Mouse (Mus musculus) left cerebral cortex, postnatal 25 days (tissue): ENCODE measurements around the gene Gm13290. TPM values are rescaled to one million over a fixed set of nuclear protein-coding genes. Genes with fewer than 3 reads are reported as not detected.

Experiments
- total RNA-seq, 2 experiments: library from RNA; stranded (reverse); gene quantifications; 2 replicates each; pipeline ENCODE4 v1.2.3; 2021

The Gm13290 gene
- total RNA-seq, 2 experiments from 2014 or later, result not detected

Other genes with a start within 250 kb of the Gm13290 start
- gene Ifna15, start 215.6 kb upstream of the Gm13290 start, total RNA-seq, result not detected
- not detected for gene Ifna14, start 202.0 kb upstream of the Gm13290 start, total RNA-seq
- gene Ifna9, start 181.4 kb upstream of the Gm13290 start, total RNA-seq, result not detected
- gene Ifna12, start 170.5 kb upstream of the Gm13290 start, total RNA-seq, result not detected
- not detected for gene C87499, start 139.4 kb upstream of the Gm13290 start, total RNA-seq
- gene Ifna13, start 129.4 kb upstream of the Gm13290 start, total RNA-seq, result not detected
- not detected for gene Ifna16, start 96.9 kb upstream of the Gm13290 start, total RNA-seq
- not detected for gene Ifna2, start 89.9 kb upstream of the Gm13290 start, total RNA-seq
- not detected for gene Ifnab, start 82.5 kb upstream of the Gm13290 start, total RNA-seq
- 1 to 10 TPM; 1.2 to 1.4 TPM for gene Gm26566, start 52.0 kb upstream of the Gm13290 start, total RNA-seq
- gene Klhl9, start 51.4 kb upstream of the Gm13290 start, total RNA-seq, result 100 to 1,000 TPM; 104 to 108 TPM
- not detected for gene Gm13271, start 19.0 kb upstream of the Gm13290 start, total RNA-seq
- not detected for gene Gm13283, start 13.7 kb upstream of the Gm13290 start, total RNA-seq
- gene Gm13289, start 3.1 kb downstream of the Gm13290 start, total RNA-seq, result not detected
- not detected for gene Gm13272, start 6.0 kb downstream of the Gm13290 start, total RNA-seq
- not detected for gene Ifnz, start 8.3 kb downstream of the Gm13290 start, total RNA-seq
- not detected for gene Gm13276, start 11.9 kb downstream of the Gm13290 start, total RNA-seq
- not detected for gene Gm13277, start 14.8 kb downstream of the Gm13290 start, total RNA-seq
- gene Gm13278, start 17.7 kb downstream of the Gm13290 start, total RNA-seq, result not detected
- gene Gm13275, start 20.7 kb downstream of the Gm13290 start, total RNA-seq, result not detected
- gene Gm13279, start 23.6 kb downstream of the Gm13290 start, total RNA-seq, result not detected
- not detected for gene Gm13285, start 25.8 kb downstream of the Gm13290 start, total RNA-seq
- gene Gm13287, start 29.4 kb downstream of the Gm13290 start, total RNA-seq, result not detected
- gene Gm13288, start 31.7 kb downstream of the Gm13290 start, total RNA-seq, result not detected
- not detected for gene Ifna7, start 42.4 kb downstream of the Gm13290 start, total RNA-seq
- gene Ifna11, start 46.1 kb downstream of the Gm13290 start, total RNA-seq, result not detected
- gene Ifna6, start 53.6 kb downstream of the Gm13290 start, total RNA-seq, result not detected
- not detected for gene Ifna5, start 61.7 kb downstream of the Gm13290 start, total RNA-seq
- not detected for gene Ifna4, start 68.0 kb downstream of the Gm13290 start, total RNA-seq
- gene Ifna1, start 76.3 kb downstream of the Gm13290 start, total RNA-seq, result not detected
- gene Ifne, start 106.4 kb downstream of the Gm13290 start, total RNA-seq, result not detected